Mouse (Mus musculus): ENCODE measurements around the gene Mkln1. TPM values are rescaled to one million over a fixed set of nuclear protein-coding genes. Genes with fewer than 3 reads are reported as not detected.

Mkln1 gene
- polyA plus RNA-seq, 1 experiment: 21.0 TPM

DNA sequence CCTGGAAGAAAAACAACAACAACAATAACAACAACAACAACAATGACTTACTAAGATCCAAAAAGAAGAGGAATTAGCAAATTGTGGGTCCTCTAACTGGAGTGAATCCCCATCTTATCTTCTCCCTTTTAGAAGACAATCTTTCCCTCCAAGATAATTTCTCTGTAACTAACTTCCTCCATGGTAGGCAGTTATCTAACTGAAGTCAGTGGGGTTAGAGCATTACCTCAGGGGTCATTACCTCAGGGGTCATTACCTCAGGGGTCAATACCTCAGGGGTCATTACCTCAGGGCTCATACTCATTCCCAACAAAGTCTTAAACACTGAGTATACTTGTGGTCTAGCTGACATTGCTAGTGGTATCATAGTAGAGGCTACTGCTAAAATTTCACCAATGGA, 1.2 kb upstream of the Mkln1 start:
- TF ChIP-seq CTCF (IDR thresholded peaks at IDR 0.05; ENCODE audit: extremely low read depth, insufficient read depth, insufficient read length, insufficient replicate concordance) (no peak), POLR2A (IDR thresholded peaks at IDR 0.05; ENCODE audit: low read depth, low read length) (no peak)
- no peak overlapping the region for H3K27ac ChIP-seq (ENCODE audit: insufficient read depth, low read length)
- no peaks in the 10 kb centered on the region for H3K27me3 ChIP-seq (ENCODE audit: control insufficient read depth, insufficient read depth, low read length)
- DNase-seq (ENCODE audit: low read depth in 1 of 2, low spot score in 2 of 2): no peak
- no peak overlapping the region for H3K4me3 ChIP-seq (ENCODE audit: extremely low read depth, insufficient read depth, insufficient read length)
- H3K4me1 ChIP-seq (ENCODE audit: control insufficient read depth, insufficient read depth, insufficient read length): peaks cover 7% of the 10 kb centered on the region; the same call in 1 of the 2 replicates
- no peaks in the 10 kb centered on the region for H3K36me3 ChIP-seq (ENCODE audit: control insufficient read depth, insufficient read depth, low read length)

DNA sequence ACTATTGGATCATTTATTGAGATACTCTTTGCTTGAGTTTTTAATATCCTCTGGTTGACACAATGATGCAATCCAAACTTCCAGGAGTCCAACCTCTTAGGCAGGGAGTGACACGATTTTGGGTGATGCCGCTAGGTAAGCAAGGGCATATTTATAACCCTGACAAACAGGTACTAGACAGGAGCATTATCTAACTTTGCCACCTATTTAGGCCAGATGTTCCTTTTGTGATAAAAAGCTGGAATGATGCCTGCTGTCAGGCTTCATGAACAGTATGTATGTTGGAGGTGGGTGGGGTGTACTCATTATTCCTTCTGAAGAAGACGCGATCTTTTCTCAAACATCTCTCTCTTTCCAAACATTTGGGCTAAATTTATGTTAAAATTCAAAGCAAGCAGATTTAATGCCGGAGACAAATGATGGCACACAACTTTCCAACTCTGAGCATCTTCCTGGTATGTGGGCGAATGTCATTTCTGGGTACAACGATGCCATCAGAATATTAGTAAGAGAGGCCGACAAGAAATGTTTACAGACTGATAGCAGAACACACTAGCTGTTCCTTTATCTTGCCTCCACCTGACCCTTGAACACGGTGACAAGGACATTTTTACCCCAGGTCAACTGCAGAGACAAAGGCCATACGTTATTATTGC, 632 bp upstream of the Mkln1 start:
- TF ChIP-seq CTCF (IDR thresholded peaks at IDR 0.05; ENCODE audit: extremely low read depth, insufficient read depth, insufficient read length, insufficient replicate concordance) (no peak), POLR2A (IDR thresholded peaks at IDR 0.05; ENCODE audit: low read depth, low read length) (no peak)
- Histone ChIP-seq H3K36me3 (ENCODE audit: control insufficient read depth, insufficient read depth, low read length) (no peaks in the 10 kb centered on the region), H3K27ac (ENCODE audit: insufficient read depth, low read length) (no peak overlapping the region), H3K4me3 (ENCODE audit: extremely low read depth, insufficient read depth, insufficient read length) (no peak overlapping the region), H3K27me3 (ENCODE audit: control insufficient read depth, insufficient read depth, low read length) (no peaks in the 10 kb centered on the region), H3K4me1 (ENCODE audit: control insufficient read depth, insufficient read depth, insufficient read length) (peaks cover 7% of the 10 kb centered on the region; the same call in 1 of the 2 replicates)
- no peak for DNase-seq (ENCODE audit: low read depth in 1 of 2, low spot score in 2 of 2)
- WGBS: 56% methylated on average over 10 of the region's 10 CpGs

DNA sequence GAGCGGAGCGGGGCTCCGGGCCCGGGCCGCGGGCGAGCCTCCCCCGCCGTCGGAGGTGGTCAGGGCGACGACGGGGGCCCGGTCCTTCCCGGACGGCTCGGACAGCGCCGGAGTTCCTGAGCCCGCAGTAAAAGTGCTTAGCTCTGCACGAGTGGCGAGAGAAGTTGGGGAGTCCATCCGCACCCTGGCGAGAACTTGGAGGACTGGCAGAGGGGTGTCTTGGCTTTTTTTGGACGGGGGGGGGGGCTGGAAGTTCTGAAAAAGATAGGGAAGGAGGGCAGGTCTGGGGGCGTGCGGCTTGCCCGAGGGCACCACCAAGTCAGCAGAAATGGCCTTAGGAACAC, 643 bp downstream of the Mkln1 start:
- Histone ChIP-seq H3K36me3 (ENCODE audit: control insufficient read depth, insufficient read depth, low read length) (no peaks in the 10 kb centered on the region), H3K27ac (ENCODE audit: insufficient read depth, low read length) (peak overlapping the region; percentile 92), H3K27me3 (ENCODE audit: control insufficient read depth, insufficient read depth, low read length) (no peaks in the 10 kb centered on the region), H3K4me1 (ENCODE audit: control insufficient read depth, insufficient read depth, insufficient read length) (peaks cover 8% of the 10 kb centered on the region; the same call in 1 of the 2 replicates), H3K4me3 (ENCODE audit: extremely low read depth, insufficient read depth, insufficient read length) (peak overlapping the region; percentile 93)
- DNase-seq (ENCODE audit: low read depth in 1 of 2, low spot score in 2 of 2): no peak
- under 1% methylated on average over 27 of the region's 28 CpGs for WGBS
- no peak for TF ChIP-seq CTCF (IDR thresholded peaks at IDR 0.05; ENCODE audit: extremely low read depth, insufficient read depth, insufficient read length, insufficient replicate concordance)
- no peak for TF ChIP-seq POLR2A (IDR thresholded peaks at IDR 0.05; ENCODE audit: low read depth, low read length)

DNA sequence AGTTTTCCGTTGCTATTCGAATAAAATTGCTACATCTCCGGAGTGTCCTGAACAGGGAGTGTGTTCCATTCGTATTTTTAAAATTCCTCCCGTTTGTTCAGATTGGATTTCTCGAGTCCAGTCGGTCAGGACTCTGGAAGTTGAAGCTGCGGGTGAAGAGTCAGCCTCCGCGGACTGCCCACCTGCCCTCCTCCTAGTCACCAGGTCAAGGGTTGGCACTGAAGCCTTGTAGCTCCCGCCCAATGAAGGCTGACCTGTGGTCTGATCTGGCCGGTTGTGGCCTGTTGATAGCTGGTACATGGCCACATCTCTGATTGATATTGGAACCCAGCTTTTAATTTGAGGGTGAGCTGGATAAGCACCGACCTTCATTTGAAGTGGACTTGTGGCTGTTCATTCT, 1.0 kb downstream of the Mkln1 start:
- WGBS: 3% methylated on average over 13 of the region's 13 CpGs
- no peak for TF ChIP-seq POLR2A (IDR thresholded peaks at IDR 0.05; ENCODE audit: low read depth, low read length)
- no peak for TF ChIP-seq CTCF (IDR thresholded peaks at IDR 0.05; ENCODE audit: extremely low read depth, insufficient read depth, insufficient read length, insufficient replicate concordance)
- H3K27me3 ChIP-seq (ENCODE audit: control insufficient read depth, insufficient read depth, low read length): no peaks in the 10 kb centered on the region
- no peak for DNase-seq (ENCODE audit: low read depth in 1 of 2, low spot score in 2 of 2)
- no peak overlapping the region for H3K27ac ChIP-seq (ENCODE audit: insufficient read depth, low read length)
- peak overlapping the region; percentile 93 for H3K4me3 ChIP-seq (ENCODE audit: extremely low read depth, insufficient read depth, insufficient read length)
- peaks cover 10% of the 10 kb centered on the region; the same call in 1 of the 2 replicates for H3K4me1 ChIP-seq (ENCODE audit: control insufficient read depth, insufficient read depth, insufficient read length)
- no peaks in the 10 kb centered on the region for H3K36me3 ChIP-seq (ENCODE audit: control insufficient read depth, insufficient read depth, low read length)

DNA sequence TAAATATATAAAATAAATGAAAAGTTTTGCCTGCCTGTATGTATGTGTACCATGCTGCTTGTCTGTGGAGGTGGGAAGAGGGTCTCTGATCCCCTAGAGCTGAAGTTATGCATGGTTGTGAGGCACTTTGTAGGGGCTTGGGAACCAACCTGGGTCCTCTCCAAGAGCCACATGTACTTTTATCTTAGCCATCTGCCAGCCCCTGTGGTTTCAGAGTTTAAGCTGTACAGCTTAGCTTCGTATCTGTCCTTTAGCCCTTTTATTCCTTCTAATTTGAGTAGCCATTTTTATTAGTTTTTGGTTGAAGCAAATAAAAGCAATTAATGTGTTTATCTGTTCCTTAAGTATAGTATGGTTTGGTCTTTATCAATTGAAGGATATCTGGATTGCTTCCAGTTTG, 12.5 kb downstream of the Mkln1 start:
- no peak overlapping the region for H3K27ac ChIP-seq (ENCODE audit: insufficient read depth, low read length)
- no peaks in the 10 kb centered on the region for H3K27me3 ChIP-seq (ENCODE audit: control insufficient read depth, insufficient read depth, low read length)
- no peak for DNase-seq (ENCODE audit: low read depth in 1 of 2, low spot score in 2 of 2)
- WGBS: 78% methylated on average over 1 of the region's 1 CpGs
- H3K4me1 ChIP-seq (ENCODE audit: control insufficient read depth, insufficient read depth, insufficient read length): no peaks in the 10 kb centered on the region; the same call in 1 of the 2 replicates
- H3K36me3 ChIP-seq (ENCODE audit: control insufficient read depth, insufficient read depth, low read length): no peaks in the 10 kb centered on the region
- no peak for TF ChIP-seq CTCF (IDR thresholded peaks at IDR 0.05; ENCODE audit: extremely low read depth, insufficient read depth, insufficient read length, insufficient replicate concordance)
- TF ChIP-seq POLR2A (IDR thresholded peaks at IDR 0.05; ENCODE audit: low read depth, low read length): no peak
- no peak overlapping the region for H3K4me3 ChIP-seq (ENCODE audit: extremely low read depth, insufficient read depth, insufficient read length)

DNA sequence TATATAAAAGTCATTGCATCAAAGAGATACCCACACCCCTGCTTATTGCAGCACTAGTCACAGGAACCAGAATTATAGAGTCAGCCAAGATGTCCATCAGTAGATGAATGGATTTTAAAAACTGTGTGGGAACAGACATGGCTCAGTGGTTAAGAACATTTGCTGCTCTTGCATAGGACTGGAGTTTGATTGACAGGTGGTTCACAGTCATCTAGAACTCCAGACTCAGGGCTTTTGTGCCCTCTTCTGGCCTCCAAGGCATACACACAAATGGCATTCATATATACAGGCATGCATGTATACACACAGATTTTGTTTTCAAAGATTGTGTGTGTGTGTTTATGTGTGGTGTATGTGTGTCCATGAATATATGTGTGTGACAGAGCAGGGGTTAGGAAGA, 14.0 kb downstream of the Mkln1 start:
- Histone ChIP-seq H3K27me3 (ENCODE audit: control insufficient read depth, insufficient read depth, low read length) (no peaks in the 10 kb centered on the region), H3K4me3 (ENCODE audit: extremely low read depth, insufficient read depth, insufficient read length) (no peak overlapping the region)

DNA sequence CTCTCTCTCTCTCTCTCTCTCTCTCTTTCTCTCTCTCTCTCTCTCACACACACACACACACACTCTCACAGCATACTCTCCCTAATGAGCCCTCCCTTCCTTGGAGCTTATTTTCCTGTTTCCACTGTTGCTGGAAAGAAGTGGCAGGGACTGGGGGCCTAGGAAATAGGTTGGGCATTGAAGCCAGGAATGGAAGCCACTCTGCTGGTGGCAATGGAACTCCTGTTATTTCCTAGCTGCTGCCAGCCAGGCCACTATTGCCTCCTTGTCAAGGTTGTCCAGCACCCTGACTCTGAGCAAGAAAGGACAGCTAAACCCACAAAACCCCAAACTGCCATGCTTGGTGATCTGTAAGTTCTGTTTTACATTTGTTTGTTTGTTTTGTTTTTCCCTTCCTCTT, 15.0 kb downstream of the Mkln1 start:
- H3K27me3 ChIP-seq (ENCODE audit: control insufficient read depth, insufficient read depth, low read length): no peaks in the 10 kb centered on the region
- H3K36me3 ChIP-seq (ENCODE audit: control insufficient read depth, insufficient read depth, low read length): no peaks in the 10 kb centered on the region
- TF ChIP-seq CTCF (IDR thresholded peaks at IDR 0.05; ENCODE audit: extremely low read depth, insufficient read depth, insufficient read length, insufficient replicate concordance): no peak
- TF ChIP-seq POLR2A (IDR thresholded peaks at IDR 0.05; ENCODE audit: low read depth, low read length): no peak
- no peaks in the 10 kb centered on the region; the same call in 1 of the 2 replicates for H3K4me1 ChIP-seq (ENCODE audit: control insufficient read depth, insufficient read depth, insufficient read length)
- H3K4me3 ChIP-seq (ENCODE audit: extremely low read depth, insufficient read depth, insufficient read length): no peak overlapping the region
- no peak for DNase-seq (ENCODE audit: low read depth in 1 of 2, low spot score in 2 of 2)
- H3K27ac ChIP-seq (ENCODE audit: insufficient read depth, low read length): no peak overlapping the region

More for the DNA sequence above, 14.0 kb downstream of the Mkln1 start:
- H3K4me1 ChIP-seq (ENCODE audit: control insufficient read depth, insufficient read depth, insufficient read length): no peaks in the 10 kb centered on the region; the same call in 1 of the 2 replicates
- H3K27ac ChIP-seq (ENCODE audit: insufficient read depth, low read length): no peak overlapping the region
- DNase-seq (ENCODE audit: low read depth in 1 of 2, low spot score in 2 of 2): peak in 1 of 2 experiments; percentile 30
- TF ChIP-seq CTCF (IDR thresholded peaks at IDR 0.05; ENCODE audit: extremely low read depth, insufficient read depth, insufficient read length, insufficient replicate concordance) (no peak), POLR2A (IDR thresholded peaks at IDR 0.05; ENCODE audit: low read depth, low read length) (no peak)
- no peaks in the 10 kb centered on the region for H3K36me3 ChIP-seq (ENCODE audit: control insufficient read depth, insufficient read depth, low read length)

All from spleen, adult 2 months (tissue).